Mouse (Mus musculus): ENCODE measurements around the gene B3gnt2. TPM values are rescaled to one million over a fixed set of nuclear protein-coding genes. Genes with fewer than 3 reads are reported as not detected.

B3gnt2 gene
- total RNA-seq, 2 experiments from 2014 or later = 8.1 to 16.0 TPM

GRCm38 (mm10) chr11:22828988-22829632 lies 31.7 kb downstream of the B3gnt2 start:
- intact Hi-C loops (cut with DNase I) = no loop called here
- peak in 1 of 2 experiments; percentile 24 for DNase-seq (ENCODE audit: extremely low spot score in 1 of 2, low spot score in 2 of 2)

- DNase-seq (ENCODE audit: extremely low spot score in 1 of 2, low spot score in 2 of 2) = peak in 1 of 2 experiments; percentile 31
- intact Hi-C loops (cut with DNase I) = no loop called here
These were observed 33.2 kb downstream of the B3gnt2 start for GRCm38 (mm10) chr11:22827514-22828080.

GRCm38 (mm10) chr11:22826665-22827064 lies 34.1 kb downstream of the B3gnt2 start:
- intact Hi-C loops (cut with DNase I) = no loop called here
- DNase-seq (ENCODE audit: extremely low spot score in 1 of 2, low spot score in 2 of 2) = no peak

GRCm38 (mm10) chr11:22826051-22826450 lies 34.7 kb downstream of the B3gnt2 start:
- intact Hi-C loops (cut with DNase I) = no loop called here
- DNase-seq (ENCODE audit: extremely low spot score in 1 of 2, low spot score in 2 of 2) = no peak

GRCm38 (mm10) chr11:22825548-22825947 lies 35.2 kb downstream of the B3gnt2 start:
- intact Hi-C loops (cut with DNase I) = no loop called here
- no peak for DNase-seq (ENCODE audit: extremely low spot score in 1 of 2, low spot score in 2 of 2)

- intact Hi-C loops (cut with DNase I) = no loop called here
- no peak for DNase-seq (ENCODE audit: extremely low spot score in 1 of 2, low spot score in 2 of 2)
These were observed 36.6 kb downstream of the B3gnt2 start for GRCm38 (mm10) chr11:22824049-22824705.

- no peak for DNase-seq (ENCODE audit: extremely low spot score in 1 of 2, low spot score in 2 of 2)
- intact Hi-C loops (cut with DNase I) = no loop called here
These were observed 39.5 kb downstream of the B3gnt2 start for GRCm38 (mm10) chr11:22821243-22821642.

GRCm38 (mm10) chr11:22818371-22818770 lies 42.4 kb downstream of the B3gnt2 start:
- DNase-seq (ENCODE audit: extremely low spot score in 1 of 2, low spot score in 2 of 2) = no peak
- intact Hi-C loops (cut with DNase I) = no loop called here

GRCm38 (mm10) chr11:22815877-22816276 lies 44.9 kb downstream of the B3gnt2 start:
- DNase-seq (ENCODE audit: extremely low spot score in 1 of 2, low spot score in 2 of 2) = no peak
- intact Hi-C loops (cut with DNase I) = no loop called here

GRCm38 (mm10) chr11:22815143-22815542 lies 45.6 kb downstream of the B3gnt2 start:
- intact Hi-C loops (cut with DNase I) = no loop called here

GRCm38 (mm10) chr11:22813921-22814704 lies 46.6 kb downstream of the B3gnt2 start:
- DNase-seq (ENCODE audit: extremely low spot score in 1 of 2, low spot score in 2 of 2) = no peak
- intact Hi-C loops (cut with DNase I) = no loop called here

More at GRCm38 (mm10) chr11:22815143-22815542, 45.6 kb downstream of the B3gnt2 start:
- DNase-seq (ENCODE audit: extremely low spot score in 1 of 2, low spot score in 2 of 2) = no peak

GRCm38 (mm10) chr11:22813427-22813826 lies 47.3 kb downstream of the B3gnt2 start:
- intact Hi-C loops (cut with DNase I) = no loop called here
- DNase-seq (ENCODE audit: extremely low spot score in 1 of 2, low spot score in 2 of 2) = no peak

GRCm38 (mm10) chr11:22811413-22811812 lies 49.3 kb downstream of the B3gnt2 start:
- intact Hi-C loops (cut with DNase I) = no loop called here
- no peak for DNase-seq (ENCODE audit: extremely low spot score in 1 of 2, low spot score in 2 of 2)

- DNase-seq (ENCODE audit: extremely low spot score in 1 of 2, low spot score in 2 of 2) = no peak
- intact Hi-C loops (cut with DNase I) = no loop called here
These were observed 51.2 kb downstream of the B3gnt2 start for GRCm38 (mm10) chr11:22809465-22810096.

- intact Hi-C loops (cut with DNase I) = no loop called here
These were observed 52.7 kb downstream of the B3gnt2 start for GRCm38 (mm10) chr11:22808040-22808439.

GRCm38 (mm10) chr11:22805171-22805570 lies 55.6 kb downstream of the B3gnt2 start:
- intact Hi-C loops (cut with DNase I) = no loop called here
- DNase-seq (ENCODE audit: extremely low spot score in 1 of 2, low spot score in 2 of 2) = no peak

More at GRCm38 (mm10) chr11:22808040-22808439, 52.7 kb downstream of the B3gnt2 start:
- DNase-seq (ENCODE audit: extremely low spot score in 1 of 2, low spot score in 2 of 2) = no peak

- peak in 1 of 2 experiments; percentile 78 for DNase-seq (ENCODE audit: extremely low spot score in 1 of 2, low spot score in 2 of 2)
- intact Hi-C loops (cut with DNase I) = no loop called here
These were observed 60.8 kb downstream of the B3gnt2 start for GRCm38 (mm10) chr11:22799987-22800424.

GRCm38 (mm10) chr11:22798916-22799315 lies 61.8 kb downstream of the B3gnt2 start:
- intact Hi-C loops (cut with DNase I) = no loop called here
- no peak for DNase-seq (ENCODE audit: extremely low spot score in 1 of 2, low spot score in 2 of 2)

GRCm38 (mm10) chr11:22794734-22795133 lies 66.0 kb downstream of the B3gnt2 start:
- no peak for DNase-seq (ENCODE audit: extremely low spot score in 1 of 2, low spot score in 2 of 2)
- intact Hi-C loops (cut with DNase I) = no loop called here

Data from left cerebral cortex, postnatal 10 days (tissue).